Mouse (Mus musculus): Measurements from ENCODE around the gene Rab23.

The Rab23 gene

DNA sequence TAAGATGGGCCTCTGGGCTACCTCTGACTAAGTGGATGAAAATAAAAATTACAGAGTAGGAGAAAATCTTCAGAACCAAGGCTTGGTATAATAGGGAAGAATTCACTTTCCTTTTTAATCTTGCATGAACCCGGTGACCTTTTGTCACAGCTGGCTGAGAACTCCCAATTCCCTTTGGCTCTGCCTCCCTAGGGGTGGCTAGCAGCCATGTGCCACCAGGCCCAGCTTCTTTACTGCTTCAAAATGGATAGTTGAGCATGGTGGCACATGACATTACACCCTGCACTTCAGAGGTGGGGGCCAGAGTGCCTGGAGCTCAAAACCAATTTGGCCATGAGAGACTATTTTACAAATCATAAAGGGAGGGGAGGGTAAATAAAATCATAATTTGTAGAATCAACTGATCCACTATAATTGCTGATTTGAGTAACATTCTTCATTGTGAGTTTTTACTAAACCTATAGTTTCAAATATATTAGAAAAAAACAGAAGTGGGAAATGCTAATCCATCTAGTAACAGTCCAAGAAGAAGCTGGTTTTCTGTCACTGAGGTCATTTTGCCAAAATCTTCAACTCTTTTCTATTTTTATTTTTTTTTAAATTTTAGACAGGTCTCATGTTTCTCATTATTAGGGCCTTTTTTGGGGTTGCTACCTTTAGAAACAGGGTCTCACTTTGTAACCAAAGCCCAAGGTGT, 48.6 kb downstream of the Rab23 start:
- DNase-seq: no peak

DNA sequence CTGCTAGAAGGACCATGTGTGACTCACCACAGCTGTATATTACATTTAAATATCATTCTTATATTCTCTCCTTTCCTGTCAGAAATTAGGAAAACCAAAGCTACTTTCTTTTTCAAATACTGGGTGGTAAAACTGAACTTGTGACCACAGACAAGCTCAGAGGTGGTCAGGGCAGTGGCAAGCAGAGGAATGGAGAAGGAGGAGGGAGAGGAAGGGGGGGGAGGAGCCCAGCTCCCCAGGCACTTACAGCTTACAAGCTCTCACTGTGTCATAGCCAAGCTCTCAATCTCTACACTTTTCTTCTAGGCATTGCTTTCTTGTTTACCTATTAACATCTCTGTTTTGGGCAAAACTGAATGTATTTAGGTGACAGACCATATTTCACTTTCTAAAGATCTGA, 49.1 kb downstream of the Rab23 start:
- no peak for DNase-seq

DNA sequence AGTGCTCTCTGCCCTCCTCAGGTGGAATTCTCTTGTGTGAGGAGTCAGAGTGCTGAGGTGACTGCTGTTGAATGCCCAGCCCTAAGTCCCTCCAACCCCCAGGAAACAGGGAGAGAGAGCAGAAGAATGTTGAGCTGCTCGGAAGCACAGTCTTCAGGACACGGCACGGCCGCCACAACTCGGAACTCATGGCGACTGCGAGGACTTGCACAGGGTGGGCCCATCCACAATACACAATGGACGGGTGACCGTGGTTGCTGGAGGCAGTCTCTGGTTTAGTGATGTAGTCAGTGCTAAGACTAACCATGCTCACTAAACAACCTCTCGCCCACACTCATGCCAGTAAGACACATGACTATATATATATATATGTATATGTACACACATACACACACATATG, 51.9 kb downstream of the Rab23 start:
- no peak for DNase-seq

DNA sequence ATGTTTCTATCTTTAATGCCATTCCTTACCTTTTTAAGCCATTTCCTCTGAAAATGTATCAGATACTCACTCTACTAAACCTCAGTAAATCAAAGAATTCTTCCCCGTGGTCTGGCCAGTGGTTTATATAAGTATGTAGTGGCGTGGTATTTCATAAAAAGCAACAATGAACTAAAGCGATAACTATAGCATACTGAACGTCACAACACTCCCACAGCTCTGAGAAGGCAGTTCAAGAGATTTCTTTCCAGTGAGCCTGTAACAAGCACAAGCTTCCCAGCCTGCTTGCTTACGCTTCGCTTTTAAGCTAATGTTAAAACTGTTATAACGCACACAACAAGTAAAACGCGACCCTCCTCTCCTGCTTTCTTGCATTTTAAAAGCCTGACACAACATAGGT, 52.4 kb downstream of the Rab23 start:
- no peak for DNase-seq

DNA sequence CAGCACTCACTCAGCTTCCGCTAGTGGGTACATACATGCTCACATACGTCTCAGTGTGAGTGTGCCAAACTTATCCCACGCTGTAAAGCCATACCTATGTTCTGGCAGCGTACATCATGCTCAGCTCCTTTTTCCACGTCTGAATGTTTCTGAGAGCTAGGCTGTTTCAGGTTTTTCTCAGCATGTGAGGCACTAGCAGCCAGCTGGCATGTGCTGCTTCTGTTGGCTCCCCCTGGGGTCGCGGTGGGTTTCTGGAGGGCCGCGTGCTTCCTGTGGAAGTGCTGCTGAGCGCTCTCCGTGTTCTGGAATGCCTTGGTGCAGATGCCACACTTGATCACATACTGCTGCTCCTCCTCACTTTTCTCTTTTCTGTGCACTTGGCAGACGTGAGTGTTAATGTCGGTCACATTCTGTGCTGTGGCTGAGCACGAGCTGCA, 56.5 kb downstream of the Rab23 start:
- no peak for DNase-seq

DNA sequence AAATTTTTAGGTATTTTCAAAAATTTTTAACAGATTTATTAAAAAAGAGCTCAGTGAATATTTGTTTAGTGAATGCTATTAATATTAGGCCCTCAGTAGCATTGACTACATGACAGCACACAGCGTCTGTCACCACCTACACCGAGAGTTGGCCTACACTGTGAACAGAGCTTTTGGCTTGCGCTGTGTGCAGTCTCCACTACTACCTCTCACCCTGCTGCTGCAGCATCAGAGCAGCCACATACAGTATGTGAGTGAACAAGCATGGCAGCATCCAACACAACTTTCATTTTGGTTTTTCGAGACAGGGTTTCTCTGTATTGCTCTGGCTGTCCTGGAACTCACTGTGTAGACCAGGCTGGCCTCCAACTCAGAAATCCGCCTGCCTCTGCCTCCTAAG, 64.9 kb downstream of the Rab23 start:
- no peak for DNase-seq

DNA sequence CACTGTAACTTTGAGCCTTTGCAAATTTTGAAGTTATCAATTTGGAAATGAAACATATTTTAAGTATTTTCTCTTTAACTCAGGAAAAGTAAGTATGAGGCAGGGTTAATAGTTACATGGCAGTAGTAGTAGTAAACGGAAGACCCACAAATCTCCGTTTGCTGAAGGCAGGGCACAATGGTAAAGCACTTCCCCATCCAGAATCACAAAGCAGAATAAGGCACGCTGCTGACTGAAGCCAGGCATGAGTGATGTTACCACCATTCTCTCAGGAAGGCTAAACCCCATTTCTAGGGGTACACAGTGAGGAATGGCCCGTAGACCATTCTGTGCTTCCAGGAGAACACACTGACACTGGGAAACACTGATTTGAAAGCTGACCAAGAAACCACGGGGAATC, 68.4 kb downstream of the Rab23 start:
- DNase-seq: no peak

DNA sequence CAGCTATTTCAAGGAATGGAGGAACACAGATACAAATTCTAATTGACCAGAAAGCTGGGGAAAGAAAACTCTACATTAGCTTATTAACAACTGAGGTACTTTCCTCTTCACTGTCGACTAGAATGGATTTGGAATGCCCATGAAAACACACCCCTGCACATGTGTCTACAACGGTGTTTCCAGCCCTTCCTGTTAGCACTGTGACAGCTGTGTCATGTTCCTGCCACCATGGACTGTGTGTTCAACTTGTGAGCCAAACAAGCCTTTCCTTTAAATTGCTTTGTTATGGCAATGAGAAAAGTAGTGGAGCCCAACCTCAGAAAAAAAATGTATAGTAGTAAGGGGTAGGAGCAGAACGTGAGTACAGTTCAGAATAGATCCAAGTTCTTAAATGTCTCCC, 68.8 kb downstream of the Rab23 start:
- DNase-seq: no peak

Measured in kidney, adult 11 months (tissue).